In the genomic region with DNA sequence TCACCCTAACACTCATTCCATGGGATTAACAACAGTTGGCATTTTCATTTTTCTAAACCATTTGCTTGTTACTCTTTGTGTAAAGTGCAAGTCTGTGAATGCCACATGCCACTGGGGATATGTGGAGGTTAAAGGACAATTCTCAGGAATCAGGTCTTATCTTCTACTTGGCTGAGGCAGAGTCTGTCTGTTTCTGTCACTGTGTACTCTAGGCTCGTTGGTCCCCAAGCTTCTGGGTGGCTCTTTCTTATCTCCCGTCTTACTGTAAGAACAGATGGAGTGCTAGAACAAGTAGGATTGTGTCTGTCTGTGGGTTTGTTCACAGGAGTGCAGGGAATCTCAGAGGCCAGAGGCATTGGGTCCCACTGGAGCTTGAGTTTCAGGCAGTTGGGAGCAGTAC, we compare ENCODE assay signal across 24 mouse cellular contexts. TPM values are rescaled to one million over a fixed set of nuclear protein-coding genes. Genes with fewer than 3 reads are reported as not detected.
A peak's percentile ranks its signal among the peaks of the same experiment; 100 is the strongest.
DNase-seq lines count a peak whose midpoint lies in the region; ATAC-seq and TF ChIP-seq lines count a peak whose summit lies in the region.
"Had no signal": no experiment of that assay in that cellular context is flagged by ENCODE, and none has a peak within 500 bp of the region (broad histone marks: within the 10 kb centered on the region; RNA-seq: fewer than 3 reads in every experiment).

No protein-coding gene starts in this region.

- WGBS in heart, embryonic 16.5 days = 14% methylated on average over 2 of the region's 2 CpGs
- 40% methylated on average over 2 of the region's 2 CpGs for whole genome bisulfite sequencing in lung, postnatal 0 days

- no peaks in the 10 kb centered on the region for H3K9me3 ChIP-seq in heart, embryonic 16.5 days (replicated peaks; ENCODE audit: control insufficient read depth, low read length)
- no peaks in the 10 kb centered on the region for H3K9me3 ChIP-seq in lung, postnatal 0 days (ENCODE audit: low read length)
- H3K9me3 ChIP-seq: embryonic facial prominence, embryonic 10.5 days; limb, embryonic 13.5 days had no signal

- H3K9ac ChIP-seq in heart, embryonic 16.5 days (ENCODE audit: low read length) = no peak overlapping the region
- no peak overlapping the region for H3K9ac ChIP-seq in lung, postnatal 0 days (replicated peaks; ENCODE audit: low read depth)
- H3K9ac ChIP-seq: limb, embryonic 13.5 days; lung, embryonic 14.5 days had no signal

- H3K4me2 ChIP-seq in heart, embryonic 16.5 days (ENCODE audit: low read depth, low read length) = no peak overlapping the region
- no peak overlapping the region for H3K4me2 ChIP-seq in lung, postnatal 0 days (replicated peaks; ENCODE audit: low read depth, low read length)
- H3K4me2 ChIP-seq: limb, embryonic 13.5 days; lung, embryonic 14.5 days; midbrain, embryonic 11.5 days had no signal

- H3K27me3 ChIP-seq in heart, embryonic 16.5 days (ENCODE audit: control insufficient read depth, insufficient read depth, low read length) = no peaks in the 10 kb centered on the region
- no peaks in the 10 kb centered on the region for H3K27me3 ChIP-seq in lung, postnatal 0 days (replicated peaks; ENCODE audit: insufficient read depth, low read length)
- H3K27me3 ChIP-seq: limb, embryonic 13.5 days; Patski had no signal

- no peak for TF ChIP-seq EP300 in lung, postnatal 0 days (IDR thresholded peaks at IDR 0.05)

- peak; percentile 47; the same call in 1 of the 2 replicates for ATAC-seq in frontal cortex, adult (ENCODE audit: low TSS enrichment)
- ATAC-seq in heart, embryonic 16.5 days (replicated peaks; ENCODE audit: extremely low read depth, insufficient read depth, low FRiP score) = no peak; the same call in 1 of the 2 replicates
- ATAC-seq in megakaryocyte progenitor cell, adult 5-6 weeks (replicated peaks; ENCODE audit: poor library complexity) = peak; percentile 80
- ATAC-seq in lung, postnatal 0 days = no peak
- ATAC-seq: activated CD4-positive, CD25-positive, alpha-beta regulatory T cell, adult 4 months; forebrain, embryonic 14.5 days; hindbrain, embryonic 16.5 days; Patski had no signal

- H3K4me1 ChIP-seq in heart, embryonic 16.5 days (ENCODE audit: control insufficient read depth, insufficient read depth, low read length) = peaks cover 21% of the 10 kb centered on the region
- no peaks in the 10 kb centered on the region for H3K4me1 ChIP-seq in lung, postnatal 0 days (ENCODE audit: insufficient read depth, low read depth, low read length)
- H3K4me1 ChIP-seq: limb, embryonic 13.5 days had no signal

- no peak overlapping the region for H3K4me3 ChIP-seq in heart, embryonic 16.5 days (ENCODE audit: low read length)
- no peak overlapping the region for H3K4me3 ChIP-seq in lung, postnatal 0 days (ENCODE audit: low read depth, low read length)
- H3K4me3 ChIP-seq: embryonic facial prominence, embryonic 10.5 days; limb, embryonic 13.5 days had no signal

- intact Hi-C loops in heart, postnatal 10 days (cut with DNase I) = no loop called here

- no peaks in the 10 kb centered on the region for H3K36me3 ChIP-seq in heart, embryonic 16.5 days (ENCODE audit: control insufficient read depth, insufficient read depth)
- peaks cover 4% of the 10 kb centered on the region; the same call in 1 of the 2 replicates for H3K36me3 ChIP-seq in lung, postnatal 0 days (ENCODE audit: insufficient read depth, low read length)
- H3K36me3 ChIP-seq: limb, embryonic 13.5 days had no signal

- no peak for TF ChIP-seq CTCF in lung, postnatal 0 days (IDR thresholded peaks at IDR 0.05)

- peak overlapping the region; percentile 54; the same call in 1 of the 2 replicates for H3K27ac ChIP-seq in heart, embryonic 16.5 days (ENCODE audit: low read length)
- no peak overlapping the region for H3K27ac ChIP-seq in lung, postnatal 0 days (ENCODE audit: low read length)
- H3K27ac ChIP-seq: embryonic facial prominence, embryonic 10.5 days; kidney, postnatal 0 days; limb, embryonic 13.5 days had no signal

- DNase-seq in frontal cortex, postnatal 14 days (ENCODE audit: low spot score in 2 of 2) = no peak
- no peak for DNase-seq in heart, postnatal 10 days
- peak; percentile 13 for DNase-seq in liver
- DNase-seq in lung, postnatal 0 days (ENCODE audit: low spot score) = no peak
- no peak for DNase-seq in adrenal gland, postnatal 14 days
- DNase-seq: adrenal gland, postnatal 25 days; cerebellum, adult 2 months; kidney, adult 11 months; layer of hippocampus, postnatal 36 days; lung, embryonic 14.5 days; lung, postnatal 4 days; right cerebral cortex, postnatal 4 days; thymus, postnatal 36 days had no signal

RNA-seq across cellular contexts. Expression of gene Spop, which starts 17.5 kb away (rescaled TPM):
- polyA plus RNA-seq in heart, embryonic 16.5 days (2015; fragmentation: Nextera tagmentation; extraction: Ambion mirVana) = 135 and 157 TPM in 2 replicates
- 100 to 1,000 TPM; 132 to 136 TPM for total RNA-seq in heart, postnatal 10 days (2021)
- total RNA-seq in megakaryocyte progenitor cell, adult 5-6 weeks (2015) = 88.9 and 102 TPM in 2 replicates
- 60.2 and 63.3 TPM in 2 replicates for total RNA-seq in megakaryocyte progenitor cell, adult 5-6 weeks (2017)
- 140 and 185 TPM in 2 replicates for polyA plus RNA-seq in lung, postnatal 0 days (2015; fragmentation: Nextera tagmentation; extraction: Ambion mirVana)
- 110 and 123 TPM in 2 replicates for total RNA-seq in adrenal gland, postnatal 14 days (2021)

RNA-seq across cellular contexts. Expression of gene Slc35b1, which starts 46.9 kb away (rescaled TPM):
- 71.2 and 73.0 TPM in 2 replicates for polyA plus RNA-seq in heart, embryonic 16.5 days (2015; fragmentation: Nextera tagmentation; extraction: Ambion mirVana)
- total RNA-seq in heart, postnatal 10 days (2021) = 10 to 100 TPM; 51.0 to 52.8 TPM
- total RNA-seq in megakaryocyte progenitor cell, adult 5-6 weeks (2015) = 82.6 and 88.6 TPM in 2 replicates
- 61.2 and 85.6 TPM in 2 replicates for total RNA-seq in megakaryocyte progenitor cell, adult 5-6 weeks (2017)
- polyA plus RNA-seq in lung, postnatal 0 days (2015; fragmentation: Nextera tagmentation; extraction: Ambion mirVana) = 87.3 and 96.8 TPM in 2 replicates
- total RNA-seq in adrenal gland, postnatal 14 days (2021) = 51.0 and 62.2 TPM in 2 replicates

Comparison
In these comparisons a context has a peak if more than half of its experiments do, and no peak if none do; other contexts are left out.
1. ATAC-seq: peak in frontal cortex, adult (single experiment) and megakaryocyte progenitor cell, adult 5-6 weeks (single experiment); none in heart, embryonic 16.5 days (single experiment) and lung, postnatal 0 days (single experiment).